Mouse (Mus musculus): ENCODE results near the gene Dynll1. TPM values are rescaled to one million over a fixed set of nuclear protein-coding genes. Genes with fewer than 3 reads are reported as not detected.
"Not testable (repeated sequence)": the region's sequence is repeated elsewhere in the genome, so short reads cannot be mapped to it uniquely, and the experiment has no call there.

The Dynll1 gene
- total and polyA plus RNA-seq, 3 experiments = 65.1 to 85.6 (median 65.2) TPM

DNA sequence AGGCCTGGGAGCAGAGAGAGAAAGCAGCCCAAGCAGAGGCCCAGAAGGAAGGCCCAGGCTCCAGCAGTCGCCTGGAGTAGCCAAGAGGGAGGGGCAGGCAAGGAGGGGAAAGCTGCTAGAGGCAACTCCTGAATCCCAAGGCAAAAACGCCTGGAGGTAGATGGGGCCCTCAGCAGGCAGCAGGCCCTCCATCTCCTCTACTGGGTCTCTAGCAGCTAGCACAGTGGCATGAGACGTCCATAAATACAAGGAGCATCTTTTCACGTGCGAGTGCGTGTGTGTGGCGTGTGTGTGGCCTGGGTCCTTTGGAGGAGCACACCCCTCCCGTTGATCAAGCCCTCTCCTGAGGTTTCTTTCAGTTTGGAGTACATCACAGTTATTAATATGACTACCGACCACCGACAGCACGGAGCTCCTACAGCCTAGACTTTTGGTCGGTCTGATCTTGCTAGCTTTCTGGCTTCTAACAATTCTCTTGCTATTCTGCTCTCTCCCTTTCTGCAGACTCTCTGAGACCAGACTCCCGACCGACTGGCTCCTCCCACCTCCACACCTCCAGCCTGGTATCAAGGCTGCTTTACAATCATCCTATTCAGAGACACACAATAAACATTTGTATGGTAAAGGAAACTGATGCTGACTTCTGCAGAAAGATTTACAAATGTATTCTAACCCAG, 16.3 kb upstream of the Dynll1 start:
- no peak overlapping the region for H3K27ac ChIP-seq

DNA sequence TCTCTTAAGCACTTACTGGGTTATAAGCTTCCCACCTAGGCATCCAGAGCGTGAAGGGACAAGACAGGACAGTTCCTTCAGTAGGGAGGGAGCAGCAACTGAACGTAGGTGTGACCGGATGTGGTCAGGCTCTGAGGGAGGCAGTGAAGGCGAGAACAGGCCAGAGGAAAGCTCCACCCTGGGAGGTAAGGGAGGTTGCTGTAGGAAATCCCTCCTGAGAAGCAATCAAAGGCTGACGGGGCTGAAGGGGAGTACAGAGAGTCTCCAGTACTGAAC, 12.8 kb upstream of the Dynll1 start:
- intact Hi-C loops (cut with DNase I) = no loop called here

More for the DNA sequence above, 16.3 kb upstream of the Dynll1 start:
- Histone ChIP-seq H3K79me2 (replicated peaks; ENCODE audit: control insufficient read depth, insufficient read depth, low read length) (no peaks in the 10 kb centered on the region), H3K36me3 (ENCODE audit: control insufficient read depth, insufficient read depth, low read length) (no peaks in the 10 kb centered on the region), H3K27me3 (ENCODE audit: control insufficient read depth, insufficient read depth, low read length) (no peaks in the 10 kb centered on the region), H3K4me3 (no peak overlapping the region), H3K9ac (ENCODE audit: low read depth, low read length) (no peak overlapping the region), H3K4me1 (ENCODE audit: control insufficient read depth, insufficient read depth, low read length) (no peaks in the 10 kb centered on the region)
- no peak for TF ChIP-seq CTCF (IDR thresholded peaks at IDR 0.05)
- no peak for TF ChIP-seq POLR2A (IDR thresholded peaks at IDR 0.05; ENCODE audit: insufficient read depth, low read depth, low read length)
- TF ChIP-seq EP300 (IDR thresholded peaks at IDR 0.05; ENCODE audit: insufficient read depth, low read depth, low read length) = no peak
- 33% methylated on average over 14 of the region's 14 CpGs for whole genome bisulfite sequencing
- DNase-seq = no peak
- intact Hi-C loops (cut with DNase I) = no loop called here

DNA sequence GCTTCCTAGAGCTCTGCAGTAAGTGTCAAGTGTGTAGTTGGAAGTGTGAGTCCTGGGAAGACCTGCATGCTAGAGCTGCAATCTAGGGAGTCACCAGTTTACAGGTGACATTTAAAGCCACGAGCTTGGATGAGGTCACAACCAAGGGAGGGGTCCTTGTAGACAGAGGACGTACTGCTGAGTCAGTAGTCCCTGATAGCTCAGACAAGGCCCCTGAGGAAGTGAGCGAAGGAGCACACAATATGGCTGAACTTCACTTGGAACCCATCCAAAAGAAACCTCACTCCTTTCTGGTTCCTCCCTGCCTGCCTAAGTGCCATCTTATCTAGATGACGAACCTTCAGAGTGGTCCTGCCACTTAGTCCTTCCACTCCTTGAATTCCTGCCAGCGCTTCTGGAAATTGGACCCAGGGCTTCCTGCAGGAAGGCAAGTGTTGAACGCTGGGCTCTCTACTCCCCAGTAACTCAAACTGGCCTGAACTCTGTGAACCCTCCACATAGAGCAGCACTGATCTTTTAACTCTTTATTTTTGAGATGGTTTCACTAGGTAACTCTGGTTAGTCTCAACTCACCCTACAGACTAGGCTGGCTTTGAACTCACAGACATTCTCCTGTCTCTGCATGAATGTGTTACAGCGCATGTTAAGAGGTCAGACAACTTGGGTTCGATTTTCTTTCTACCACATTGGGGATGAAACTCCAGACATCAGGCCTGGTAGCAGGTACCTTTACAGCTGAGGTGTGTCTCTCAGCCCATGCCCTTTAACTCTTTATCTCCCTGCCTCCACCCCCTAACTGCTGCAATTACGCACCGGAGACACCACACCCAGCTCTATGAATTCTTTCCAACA, 12.2 kb upstream of the Dynll1 start:
- Histone ChIP-seq H3K4me1 (ENCODE audit: control insufficient read depth, insufficient read depth, low read length) (no peaks in the 10 kb centered on the region), H3K36me3 (ENCODE audit: control insufficient read depth, insufficient read depth, low read length) (no peaks in the 10 kb centered on the region), H3K27me3 (ENCODE audit: control insufficient read depth, insufficient read depth, low read length) (no peaks in the 10 kb centered on the region), H3K79me2 (replicated peaks; ENCODE audit: control insufficient read depth, insufficient read depth, low read length) (no peaks in the 10 kb centered on the region), H3K4me3 (no peak overlapping the region), H3K27ac (no peak overlapping the region), H3K9ac (ENCODE audit: low read depth, low read length) (no peak overlapping the region)
- intact Hi-C loops (cut with DNase I) = no loop called here
- 49% methylated on average over 10 of the region's 10 CpGs for WGBS
- DNase-seq = no peak
- no peak for TF ChIP-seq POLR2A (IDR thresholded peaks at IDR 0.05; ENCODE audit: insufficient read depth, low read depth, low read length)
- TF ChIP-seq CTCF (IDR thresholded peaks at IDR 0.05) = no peak
- no peak for TF ChIP-seq EP300 (IDR thresholded peaks at IDR 0.05; ENCODE audit: insufficient read depth, low read depth, low read length)

More for the DNA sequence above, 12.8 kb upstream of the Dynll1 start:
- Histone ChIP-seq H3K9ac (ENCODE audit: low read depth, low read length) (no peak overlapping the region), H3K36me3 (ENCODE audit: control insufficient read depth, insufficient read depth, low read length) (no peaks in the 10 kb centered on the region), H3K4me1 (ENCODE audit: control insufficient read depth, insufficient read depth, low read length) (no peaks in the 10 kb centered on the region), H3K27ac (no peak overlapping the region), H3K79me2 (replicated peaks; ENCODE audit: control insufficient read depth, insufficient read depth, low read length) (no peaks in the 10 kb centered on the region), H3K27me3 (ENCODE audit: control insufficient read depth, insufficient read depth, low read length) (no peaks in the 10 kb centered on the region), H3K4me3 (no peak overlapping the region)
- no peak for DNase-seq
- TF ChIP-seq POLR2A (IDR thresholded peaks at IDR 0.05; ENCODE audit: insufficient read depth, low read depth, low read length) = no peak
- no peak for TF ChIP-seq EP300 (IDR thresholded peaks at IDR 0.05; ENCODE audit: insufficient read depth, low read depth, low read length)
- TF ChIP-seq CTCF (IDR thresholded peaks at IDR 0.05) = no peak
- WGBS = 48% methylated on average over 5 of the region's 5 CpGs

DNA sequence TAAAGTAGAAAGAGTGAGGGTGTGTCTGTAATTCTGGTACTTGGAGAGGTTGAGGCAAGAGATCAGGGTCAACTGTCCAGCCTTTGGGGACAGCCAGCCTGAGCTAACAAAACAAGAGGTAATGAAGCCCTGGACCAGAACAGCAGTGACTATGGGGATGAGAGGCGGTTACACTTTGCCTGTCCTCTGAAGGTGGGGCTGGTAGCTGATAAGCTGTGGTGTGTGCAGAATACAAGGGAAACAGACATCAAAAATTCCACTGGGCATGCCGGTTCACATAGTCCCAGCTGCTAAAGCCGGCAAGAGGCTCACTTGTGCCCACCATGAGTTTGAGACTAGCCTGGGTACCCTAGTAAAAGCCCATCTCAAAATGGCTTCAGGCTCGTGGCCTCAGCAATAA, 11.6 kb upstream of the Dynll1 start:
- DNase-seq = no peak
- Histone ChIP-seq H3K36me3 (ENCODE audit: control insufficient read depth, insufficient read depth, low read length) (no peaks in the 10 kb centered on the region), H3K9ac (ENCODE audit: low read depth, low read length) (no peak overlapping the region), H3K4me3 (no peak overlapping the region), H3K4me1 (ENCODE audit: control insufficient read depth, insufficient read depth, low read length) (no peaks in the 10 kb centered on the region), H3K27me3 (ENCODE audit: control insufficient read depth, insufficient read depth, low read length) (no peaks in the 10 kb centered on the region), H3K79me2 (replicated peaks; ENCODE audit: control insufficient read depth, insufficient read depth, low read length) (no peaks in the 10 kb centered on the region), H3K27ac (no peak overlapping the region)
- intact Hi-C loops (cut with DNase I) = no loop called here
- 59% methylated on average over 4 of the region's 4 CpGs for WGBS
- TF ChIP-seq EP300 (IDR thresholded peaks at IDR 0.05; ENCODE audit: insufficient read depth, low read depth, low read length) (no peak), CTCF (IDR thresholded peaks at IDR 0.05) (no peak), POLR2A (IDR thresholded peaks at IDR 0.05; ENCODE audit: insufficient read depth, low read depth, low read length) (no peak)

DNA sequence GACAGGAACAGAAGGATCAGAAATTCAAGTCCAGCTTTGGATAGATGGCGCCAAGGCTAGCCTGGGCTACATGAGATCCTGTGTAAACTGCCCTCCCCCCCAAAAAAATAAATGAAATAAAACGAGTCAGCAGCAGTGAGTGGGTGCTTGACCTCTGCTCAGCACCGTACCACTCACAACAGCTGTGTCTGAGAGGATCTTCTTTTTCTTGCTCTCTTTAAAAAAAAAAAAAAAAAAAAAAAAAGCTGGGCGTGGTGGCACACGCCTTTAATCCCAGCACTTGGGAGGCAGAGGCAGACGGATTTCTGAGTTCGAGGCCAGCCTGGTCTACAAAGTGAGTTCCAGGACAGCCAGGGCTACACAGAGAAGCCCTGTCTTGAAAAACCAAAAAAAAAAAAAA, 1.4 kb upstream of the Dynll1 start:
- DNase-seq; H3K9ac ChIP-seq (ENCODE audit: low read depth, low read length); intact Hi-C loops (cut with DNase I); H3K4me1 ChIP-seq (ENCODE audit: control insufficient read depth, insufficient read depth, low read length); H3K27ac ChIP-seq; H3K79me2 ChIP-seq (replicated peaks; ENCODE audit: control insufficient read depth, insufficient read depth, low read length); H3K27me3 ChIP-seq (ENCODE audit: control insufficient read depth, insufficient read depth, low read length); H3K4me3 ChIP-seq: not testable (repeated sequence)
- 72% methylated on average over 7 of the region's 7 CpGs for WGBS
- H3K36me3 ChIP-seq (ENCODE audit: control insufficient read depth, insufficient read depth, low read length) = peaks cover 11% of the 10 kb centered on the region

DNA sequence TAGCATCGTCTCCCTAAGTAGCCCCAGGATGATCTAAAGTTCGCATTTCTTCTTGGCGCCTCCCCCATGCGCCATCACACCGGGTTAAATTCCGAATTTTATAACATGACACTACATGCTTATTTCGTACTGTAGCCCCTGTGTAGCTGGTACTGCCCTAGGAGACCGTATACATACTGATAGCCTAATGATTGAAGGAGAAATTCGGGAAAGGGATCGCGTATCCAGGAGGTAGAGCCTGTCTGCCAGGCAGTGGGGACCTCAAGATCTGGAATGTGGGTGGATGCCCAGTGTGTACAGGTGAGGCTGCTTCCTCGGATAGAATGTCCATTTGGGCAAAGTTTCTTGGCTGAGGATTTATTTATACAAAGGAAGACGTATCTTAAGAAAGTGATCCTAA, 816 bp upstream of the Dynll1 start:
- WGBS = 31% methylated on average over 13 of the region's 13 CpGs
- H3K4me1 ChIP-seq (ENCODE audit: control insufficient read depth, insufficient read depth, low read length) = peaks cover 2% of the 10 kb centered on the region; the same call in 1 of the 2 replicates
- TF ChIP-seq EP300 (IDR thresholded peaks at IDR 0.05; ENCODE audit: insufficient read depth, low read depth, low read length) (no peak), CTCF (IDR thresholded peaks at IDR 0.05) (no peak), POLR2A (IDR thresholded peaks at IDR 0.05; ENCODE audit: insufficient read depth, low read depth, low read length) (no peak)

More for the DNA sequence above, 816 bp upstream of the Dynll1 start:
- H3K9ac ChIP-seq (ENCODE audit: low read depth, low read length) = peak overlapping the region; percentile 67
- H3K36me3 ChIP-seq (ENCODE audit: control insufficient read depth, insufficient read depth, low read length) = peaks cover 12% of the 10 kb centered on the region
- DNase-seq = no peak
- H3K4me3 ChIP-seq = peak overlapping the region; percentile 96
- no peaks in the 10 kb centered on the region for H3K27me3 ChIP-seq (ENCODE audit: control insufficient read depth, insufficient read depth, low read length)
- H3K27ac ChIP-seq = peak overlapping the region; percentile 68
- intact Hi-C loops (cut with DNase I) = loop anchor here (2.0 kb wide), 5 partner anchors 17 to 47 kb away; partner anchors contain the start of genes Cox6a1, Rnf10 and Srsf9
- no peaks in the 10 kb centered on the region for H3K79me2 ChIP-seq (replicated peaks; ENCODE audit: control insufficient read depth, insufficient read depth, low read length)
